Mouse (Mus musculus): ENCODE data around the gene Maml1. TPM values are rescaled to one million over a fixed set of nuclear protein-coding genes. Genes with fewer than 3 reads are reported as not detected.

Maml1 gene
- polyA plus RNA-seq, 1 experiment from 2014 or later, result 5.8 TPM

DNA sequence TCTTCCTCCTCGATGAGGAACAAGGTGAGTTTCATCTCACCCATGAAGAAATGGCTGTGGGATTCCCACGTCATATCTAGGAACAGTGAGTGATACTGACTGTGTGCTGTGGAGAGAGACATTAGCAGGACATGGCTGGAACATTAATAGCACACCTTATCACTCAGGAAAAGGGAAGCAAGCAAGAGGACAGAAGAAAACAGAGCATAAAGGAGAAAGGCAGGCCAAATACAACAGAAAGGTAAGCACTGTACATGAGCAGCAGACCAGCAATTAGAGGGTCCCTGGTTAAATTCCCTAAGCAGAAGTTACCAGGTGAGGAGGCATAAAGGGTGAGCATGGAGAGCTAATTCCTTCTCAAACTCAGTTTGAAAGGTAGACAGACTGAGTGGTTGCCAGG, 17.0 kb downstream of the Maml1 start:
- DNase-seq (ENCODE audit: extremely low spot score, low spot score), result no peak
- H3K4me3 ChIP-seq, result no peak overlapping the region
- peaks cover 45% of the 10 kb centered on the region for H3K36me3 ChIP-seq (replicated peaks)
- H3K4me1 ChIP-seq, result 0 out of 2 replicates have a peak, but pooled peaks cover 3% of the 10 kb centered on the region
- WGBS, result 93% methylated on average over 2 of the region's 2 CpGs
- H3K27me3 ChIP-seq (ENCODE audit: poor library complexity, severe bottlenecking), result no peaks in the 10 kb centered on the region
- H3K27ac ChIP-seq, result no peak overlapping the region
- H3K9me3 ChIP-seq, result no peaks in the 10 kb centered on the region

DNA sequence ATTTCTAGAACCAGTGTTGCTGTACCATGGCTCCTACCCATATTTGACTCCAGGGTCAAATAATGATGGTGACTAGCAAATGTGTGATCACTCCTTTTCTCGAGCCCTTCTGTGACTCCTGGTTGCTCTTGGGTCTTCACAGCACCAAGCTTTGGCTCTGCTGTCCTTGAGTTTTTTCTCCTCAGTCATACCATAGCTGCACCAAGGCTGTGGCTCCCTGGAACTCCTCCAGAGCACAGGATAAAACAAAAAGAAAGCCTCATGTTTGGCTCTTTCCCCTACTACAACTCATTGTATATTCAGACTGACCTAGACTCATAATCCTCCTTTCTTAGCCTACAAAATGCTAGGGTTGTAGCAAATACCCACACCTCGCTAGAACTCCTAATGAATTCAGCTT, 19.3 kb downstream of the Maml1 start:
- no peaks in the 10 kb centered on the region for H3K27me3 ChIP-seq (ENCODE audit: poor library complexity, severe bottlenecking)
- no peak overlapping the region for H3K27ac ChIP-seq
- H3K9me3 ChIP-seq, result no peaks in the 10 kb centered on the region
- H3K36me3 ChIP-seq (replicated peaks), result peaks cover 39% of the 10 kb centered on the region
- 89% methylated on average over 2 of the region's 2 CpGs for WGBS
- 0 out of 2 replicates have a peak, but pooled peaks cover 3% of the 10 kb centered on the region for H3K4me1 ChIP-seq
- no peak for DNase-seq (ENCODE audit: extremely low spot score, low spot score)
- H3K4me3 ChIP-seq, result no peak overlapping the region

DNA sequence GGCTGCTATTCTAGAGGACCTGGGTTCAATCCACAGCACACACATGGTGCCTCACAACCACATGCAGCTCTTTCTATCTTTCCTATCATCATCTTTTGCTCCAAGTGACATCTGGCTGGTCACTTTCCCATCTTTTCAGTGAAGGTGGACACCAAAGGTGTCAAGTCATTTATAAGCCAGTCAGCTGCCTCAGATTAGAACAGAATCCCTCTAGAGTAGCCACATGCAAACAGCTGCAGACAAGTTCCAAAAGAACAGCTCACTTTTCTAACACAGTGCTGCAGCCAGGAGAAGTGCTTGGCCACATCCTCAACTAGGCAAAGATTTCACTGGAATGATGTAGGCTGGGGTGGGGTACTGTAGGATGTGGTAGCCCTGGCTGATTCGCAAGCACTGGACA, 22.2 kb downstream of the Maml1 start:
- H3K4me1 ChIP-seq, result 0 out of 2 replicates have a peak, but pooled peaks cover 3% of the 10 kb centered on the region
- no peak overlapping the region for H3K4me3 ChIP-seq
- WGBS, result 100% methylated on average over 1 of the region's 1 CpGs
- H3K27me3 ChIP-seq (ENCODE audit: poor library complexity, severe bottlenecking), result no peaks in the 10 kb centered on the region
- no peak overlapping the region for H3K27ac ChIP-seq
- peaks cover 55% of the 10 kb centered on the region for H3K36me3 ChIP-seq (replicated peaks)
- H3K9me3 ChIP-seq, result no peaks in the 10 kb centered on the region
- no peak for DNase-seq (ENCODE audit: extremely low spot score, low spot score)

DNA sequence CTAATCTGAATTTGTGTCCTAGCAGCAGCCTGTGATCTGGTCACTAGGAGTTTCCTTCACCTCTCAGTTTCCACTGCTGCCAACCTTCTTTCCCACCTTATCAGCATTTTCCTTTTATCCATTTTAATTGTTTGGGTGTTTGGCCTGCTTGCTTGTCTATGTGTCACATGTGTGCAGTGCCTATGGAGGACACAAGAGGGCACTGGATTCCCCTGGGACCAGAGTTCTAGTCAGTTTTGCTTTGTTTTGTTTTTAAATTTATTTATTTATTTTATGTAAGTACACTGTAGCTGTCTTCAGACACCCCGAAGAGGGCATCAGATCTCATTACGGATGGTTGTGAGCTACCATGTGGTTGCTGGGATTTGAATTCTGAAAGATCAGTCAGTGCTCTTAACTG, 22.9 kb downstream of the Maml1 start:
- H3K4me1 ChIP-seq, result 0 out of 2 replicates have a peak, but pooled peaks cover 3% of the 10 kb centered on the region
- no peak overlapping the region for H3K4me3 ChIP-seq
- no peaks in the 10 kb centered on the region for H3K27me3 ChIP-seq (ENCODE audit: poor library complexity, severe bottlenecking)
- H3K27ac ChIP-seq, result no peak overlapping the region
- WGBS, result 87% methylated on average over 2 of the region's 2 CpGs
- DNase-seq (ENCODE audit: extremely low spot score, low spot score), result no peak
- H3K9me3 ChIP-seq, result no peaks in the 10 kb centered on the region
- peaks cover 57% of the 10 kb centered on the region for H3K36me3 ChIP-seq (replicated peaks)

DNA sequence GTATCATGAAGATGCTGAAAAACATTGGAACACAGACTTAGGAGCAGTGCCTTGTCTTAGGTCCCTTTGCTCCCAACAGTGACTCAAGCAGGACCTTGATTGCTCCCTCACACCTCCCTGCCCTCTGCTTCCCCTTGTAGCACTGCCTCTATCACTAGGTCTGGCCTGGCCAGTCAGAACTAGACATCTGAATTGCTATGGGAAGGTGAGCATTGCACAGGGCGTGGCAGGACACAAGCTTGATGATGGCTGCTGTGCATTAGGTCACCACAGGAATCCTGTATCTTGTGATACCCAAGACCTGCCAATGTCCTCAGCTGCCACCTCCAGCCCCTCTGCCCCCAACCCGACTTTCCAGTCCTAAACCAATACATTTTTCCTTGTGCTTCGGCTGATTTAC, 25.1 kb downstream of the Maml1 start:
- Histone ChIP-seq H3K27ac (no peak overlapping the region), H3K27me3 (ENCODE audit: poor library complexity, severe bottlenecking) (no peaks in the 10 kb centered on the region), H3K4me3 (no peak overlapping the region), H3K36me3 (replicated peaks) (peaks cover 76% of the 10 kb centered on the region), H3K4me1 (0 out of 2 replicates have a peak, but pooled peaks cover 3% of the 10 kb centered on the region), H3K9me3 (no peaks in the 10 kb centered on the region)
- 94% methylated on average over 3 of the region's 3 CpGs for WGBS
- no peak for DNase-seq (ENCODE audit: extremely low spot score, low spot score)

DNA sequence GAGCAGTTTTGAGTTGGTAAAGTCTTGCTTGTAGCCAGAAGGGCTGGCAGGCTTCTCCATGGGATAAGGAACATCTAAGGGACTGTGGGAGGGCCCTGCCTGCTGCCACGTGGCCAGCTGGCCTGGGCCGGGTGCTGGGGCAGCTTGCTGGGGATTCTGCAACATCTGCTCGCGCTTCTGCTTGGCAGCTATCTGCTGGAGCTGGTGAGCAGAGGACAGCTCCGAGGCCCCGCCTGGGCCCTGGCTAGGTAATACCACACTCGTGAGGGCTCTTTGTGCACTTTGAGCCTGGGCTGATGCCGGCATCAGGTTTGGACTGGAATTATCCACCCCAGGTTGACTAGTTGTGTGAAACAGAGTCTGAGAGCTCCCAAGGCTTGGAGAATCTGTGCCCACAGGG, 26.2 kb downstream of the Maml1 start:
- DNase-seq (ENCODE audit: extremely low spot score, low spot score), result no peak
- Histone ChIP-seq H3K27me3 (ENCODE audit: poor library complexity, severe bottlenecking) (no peaks in the 10 kb centered on the region), H3K9me3 (no peaks in the 10 kb centered on the region), H3K36me3 (replicated peaks) (peaks cover 78% of the 10 kb centered on the region), H3K4me1 (no peaks in the 10 kb centered on the region), H3K4me3 (no peak overlapping the region), H3K27ac (no peak overlapping the region)
- WGBS, result 92% methylated on average over 8 of the region's 8 CpGs

DNA sequence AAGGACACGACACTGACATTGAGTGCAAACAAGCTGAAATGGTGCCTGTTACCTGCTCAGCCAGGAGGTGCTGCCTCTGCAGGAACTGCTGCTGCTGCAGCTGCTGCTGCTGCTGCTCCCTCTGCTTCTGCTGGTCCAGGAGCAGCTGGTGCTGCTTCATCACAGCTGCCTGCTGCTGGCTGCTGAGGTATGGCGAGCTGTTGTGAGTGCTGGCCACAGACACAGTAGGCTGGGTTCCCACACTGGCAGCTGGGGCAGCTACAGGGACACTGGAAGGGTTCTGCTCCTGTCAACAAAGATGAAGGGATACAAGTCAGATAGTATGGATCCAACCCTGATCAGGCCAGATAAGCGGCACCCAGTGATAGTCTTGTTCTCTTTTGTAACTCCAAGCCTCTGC, 28.9 kb downstream of the Maml1 start:
- no peak overlapping the region for H3K4me3 ChIP-seq
- 95% methylated on average over 3 of the region's 3 CpGs for WGBS
- no peak for DNase-seq (ENCODE audit: extremely low spot score, low spot score)
- no peaks in the 10 kb centered on the region for H3K4me1 ChIP-seq
- no peak overlapping the region for H3K27ac ChIP-seq
- H3K9me3 ChIP-seq, result no peaks in the 10 kb centered on the region
- H3K27me3 ChIP-seq (ENCODE audit: poor library complexity, severe bottlenecking), result no peaks in the 10 kb centered on the region
- H3K36me3 ChIP-seq (replicated peaks), result peaks cover 99% of the 10 kb centered on the region

DNA sequence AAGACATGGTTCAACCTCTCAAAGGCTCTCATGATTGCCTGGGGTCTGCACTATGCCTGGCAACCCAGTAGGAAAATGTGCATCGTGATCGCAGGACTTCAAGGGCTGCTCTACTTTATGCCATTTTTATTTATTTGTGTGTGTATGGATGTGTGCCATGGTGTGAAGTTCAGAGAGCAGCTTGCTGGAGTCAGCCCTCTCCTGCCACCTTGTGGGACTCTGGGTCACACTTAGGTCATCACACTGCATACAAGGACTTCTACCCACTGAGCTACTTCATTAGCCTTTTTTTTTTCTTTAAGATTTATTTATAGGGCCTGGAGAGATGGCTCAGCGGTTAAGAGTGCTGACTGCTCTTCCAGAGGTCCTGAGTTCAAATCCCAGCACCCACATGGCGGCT, 30.1 kb downstream of the Maml1 start:
- Histone ChIP-seq H3K9me3 (no peaks in the 10 kb centered on the region), H3K4me1 (no peaks in the 10 kb centered on the region), H3K27ac (no peak overlapping the region), H3K27me3 (ENCODE audit: poor library complexity, severe bottlenecking) (no peaks in the 10 kb centered on the region), H3K36me3 (replicated peaks) (peaks cover 99% of the 10 kb centered on the region), H3K4me3 (no peak overlapping the region)
- no peak for DNase-seq (ENCODE audit: extremely low spot score, low spot score)
- WGBS, result 96% methylated on average over 4 of the region's 4 CpGs

DNA sequence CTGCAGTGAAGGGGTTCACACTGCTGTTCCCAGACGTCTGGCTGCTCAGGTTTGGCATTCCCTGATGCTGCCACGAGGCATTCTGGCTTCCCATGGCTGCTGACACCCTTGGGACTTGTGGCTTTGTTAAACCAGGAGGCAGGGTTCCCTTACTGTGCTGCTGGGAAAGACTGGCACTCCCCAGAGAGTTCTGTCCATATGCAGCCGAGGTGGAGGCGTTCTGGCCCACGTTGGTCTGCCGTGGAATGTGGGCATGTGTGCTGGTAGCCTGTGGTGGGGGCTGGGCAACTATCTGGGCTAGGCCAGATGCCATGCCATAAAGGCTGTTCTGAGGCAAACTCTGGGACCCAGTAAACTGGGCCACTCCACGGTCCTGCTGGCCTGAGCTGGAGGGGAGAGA, 33.8 kb downstream of the Maml1 start:
- no peak overlapping the region for H3K4me3 ChIP-seq
- no peaks in the 10 kb centered on the region for H3K9me3 ChIP-seq
- H3K27me3 ChIP-seq (ENCODE audit: poor library complexity, severe bottlenecking), result no peaks in the 10 kb centered on the region
- DNase-seq (ENCODE audit: extremely low spot score, low spot score), result no peak
- no peak overlapping the region for H3K27ac ChIP-seq
- peaks cover 2% of the 10 kb centered on the region; the same call in 1 of the 2 replicates for H3K4me1 ChIP-seq
- peaks cover 80% of the 10 kb centered on the region for H3K36me3 ChIP-seq (replicated peaks)
- WGBS, result 91% methylated on average over 7 of the region's 7 CpGs

DNA sequence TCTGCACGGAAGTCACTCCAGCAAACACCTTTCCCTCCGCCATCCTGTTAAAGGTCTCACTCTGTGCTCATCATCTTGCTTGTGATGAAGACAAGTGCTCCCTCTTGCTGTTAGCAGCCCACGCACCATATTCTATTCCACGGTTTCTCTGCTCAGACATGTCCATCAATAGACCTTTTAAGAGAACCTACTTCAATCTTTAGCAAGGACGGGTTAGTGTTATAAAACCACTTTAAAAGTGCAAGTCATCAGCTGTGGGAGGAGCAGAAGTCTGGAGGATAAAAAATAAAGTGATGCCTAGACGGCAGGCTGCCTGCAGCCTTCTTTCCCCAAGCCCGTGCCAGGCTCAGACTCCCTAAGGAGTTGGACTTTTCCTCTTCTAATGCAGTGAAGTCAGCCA, 35.5 kb downstream of the Maml1 start:
- no peak for DNase-seq (ENCODE audit: extremely low spot score, low spot score)
- Histone ChIP-seq H3K4me3 (no peak overlapping the region), H3K27ac (no peak overlapping the region), H3K9me3 (no peaks in the 10 kb centered on the region), H3K27me3 (ENCODE audit: poor library complexity, severe bottlenecking) (no peaks in the 10 kb centered on the region), H3K36me3 (replicated peaks) (peaks cover 63% of the 10 kb centered on the region), H3K4me1 (peaks cover 18% of the 10 kb centered on the region)
- 93% methylated on average over 7 of the region's 7 CpGs for WGBS

DNA sequence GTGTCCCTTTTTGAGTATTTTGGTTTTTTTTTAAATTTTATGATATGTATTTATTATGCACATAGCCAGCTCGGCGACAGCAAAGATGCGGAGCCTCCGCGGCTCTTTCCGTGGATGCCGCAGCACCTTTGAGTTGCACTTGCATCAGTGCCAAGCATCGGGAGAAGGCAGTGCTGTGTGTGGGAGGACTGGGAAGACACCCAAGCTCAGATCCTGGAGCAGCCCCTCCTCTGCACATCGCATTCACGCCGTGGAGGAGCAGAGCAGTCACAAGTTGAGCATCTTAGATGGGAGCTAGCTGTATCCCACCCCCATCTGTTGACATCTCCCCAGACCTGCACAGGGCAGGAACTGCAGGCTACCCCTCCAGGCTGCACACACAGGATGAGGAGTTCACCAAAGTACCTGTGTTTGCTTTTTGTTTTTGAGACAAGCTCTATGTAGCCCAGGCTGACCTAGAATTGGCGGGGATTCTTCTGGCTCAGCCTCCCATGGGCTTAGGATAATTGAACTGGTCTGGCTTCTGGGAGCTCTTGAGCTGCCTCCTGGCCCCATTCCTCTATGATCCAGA, 38.0 kb downstream of the Maml1 start:
- peaks cover 38% of the 10 kb centered on the region for H3K36me3 ChIP-seq (replicated peaks)
- 89% methylated on average over 12 of the region's 12 CpGs for WGBS
- no peak overlapping the region for H3K4me3 ChIP-seq
- no peak for DNase-seq (ENCODE audit: extremely low spot score, low spot score)
- H3K4me1 ChIP-seq, result peaks cover 18% of the 10 kb centered on the region
- no peaks in the 10 kb centered on the region for H3K9me3 ChIP-seq
- H3K27ac ChIP-seq, result no peak overlapping the region
- H3K27me3 ChIP-seq (ENCODE audit: poor library complexity, severe bottlenecking), result no peaks in the 10 kb centered on the region

DNA sequence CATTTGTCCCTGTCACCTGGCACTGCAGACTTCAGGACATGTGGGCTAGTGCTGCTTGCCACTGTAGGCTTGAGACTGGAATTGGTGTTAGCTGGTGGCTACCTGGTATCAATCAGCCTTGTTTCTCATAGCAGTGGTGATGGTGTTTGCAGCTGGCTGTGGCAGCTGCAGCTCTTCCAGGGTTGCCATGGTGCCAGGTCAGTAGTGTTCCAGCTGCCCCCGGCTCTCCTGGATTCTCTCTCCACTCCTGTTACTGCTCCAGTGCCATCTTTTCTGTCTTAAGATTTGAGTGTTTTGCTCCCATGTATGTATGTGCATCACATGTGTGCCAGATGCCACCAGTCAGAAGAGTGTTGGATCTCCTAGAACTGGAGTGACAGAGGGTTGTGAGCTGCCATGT, 38.7 kb downstream of the Maml1 start:
- no peak overlapping the region for H3K27ac ChIP-seq
- H3K36me3 ChIP-seq (replicated peaks), result peaks cover 31% of the 10 kb centered on the region
- no peaks in the 10 kb centered on the region for H3K9me3 ChIP-seq
- no peak overlapping the region for H3K4me3 ChIP-seq
- 84% methylated on average over 1 of the region's 1 CpGs for WGBS
- H3K4me1 ChIP-seq, result peaks cover 18% of the 10 kb centered on the region
- DNase-seq (ENCODE audit: extremely low spot score, low spot score), result no peak
- no peaks in the 10 kb centered on the region for H3K27me3 ChIP-seq (ENCODE audit: poor library complexity, severe bottlenecking)

DNA sequence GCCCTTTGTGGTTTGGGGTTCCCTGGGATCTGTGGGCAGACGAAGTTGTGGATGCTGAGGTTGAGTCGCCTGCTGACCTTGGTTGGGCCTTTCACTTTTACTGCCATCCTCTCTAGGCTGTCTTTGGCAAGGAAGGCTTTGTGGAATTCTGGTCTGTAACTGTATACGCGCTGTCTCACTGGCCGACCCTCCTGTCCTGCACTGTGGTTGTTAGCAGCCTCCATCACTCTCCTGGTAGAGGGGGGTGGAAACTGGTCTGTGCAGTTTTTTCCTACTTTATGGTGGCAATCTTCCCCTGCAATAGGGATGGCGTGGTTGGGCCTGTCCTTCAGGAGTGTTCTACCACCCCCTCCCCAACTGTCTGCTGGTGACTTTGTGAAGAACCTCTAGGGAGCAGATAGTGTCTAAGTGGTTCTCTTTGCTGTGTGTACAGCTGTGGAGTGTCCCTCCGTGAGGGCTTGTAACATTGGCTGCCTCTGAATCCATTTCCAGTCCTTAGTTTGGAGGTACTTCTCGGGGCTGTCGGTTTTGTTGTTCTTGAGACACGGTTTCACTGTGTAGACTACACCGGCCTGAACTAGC, 39.3 kb downstream of the Maml1 start:
- Histone ChIP-seq H3K4me3 (no peak overlapping the region), H3K36me3 (replicated peaks) (peaks cover 25% of the 10 kb centered on the region), H3K27me3 (ENCODE audit: poor library complexity, severe bottlenecking) (no peaks in the 10 kb centered on the region), H3K4me1 (peaks cover 18% of the 10 kb centered on the region), H3K27ac (peak overlapping the region; percentile 76), H3K9me3 (no peaks in the 10 kb centered on the region)
- DNase-seq (ENCODE audit: extremely low spot score, low spot score), result no peak
- 80% methylated on average over 11 of the region's 11 CpGs for WGBS

Measured in forebrain, embryonic 10.5 days (tissue).